Mouse (Mus musculus) midbrain, postnatal 0 days (tissue): Measurements from ENCODE around the gene Bicdl1. TPM values are rescaled to one million over a fixed set of nuclear protein-coding genes. Genes with fewer than 3 reads are reported as not detected.
A peak's percentile ranks its signal among the peaks of the same experiment; 100 is the strongest.

ENCODE experiments used
- ATAC-seq: fragments of 200-750 bp; cut with Nextera tagmentation; 2 replicates; pipeline ENCODE4 v1.8.0; 2017; ENCODE audit warnings: moderate number of reproducible peaks, mild to moderate bottlenecking, moderate TSS enrichment, moderate library complexity; ENCODE audit not compliant: low FRiP score
- DNase-seq: peaks from one replicate; pipeline ENCODE4 v3.0.0-alpha.2; 2015; ENCODE audit warnings: low spot score
- H3K27ac ChIP-seq: fragments of 300-500 bp; sonication (generic); 2 replicates; pipeline ENCODE4 v1.5.1; 2014; ENCODE audit warnings: low read depth, mild to moderate bottlenecking, low read length, mixed read lengths
- H3K27me3 ChIP-seq: fragments of 300-500 bp; sonication (generic); 2 replicates; pipeline ENCODE4 v1.6.1; 2014; ENCODE audit warnings: low read length, control low read depth, mixed read lengths; ENCODE audit not compliant: insufficient read depth
- H3K36me3 ChIP-seq: fragments of 300-500 bp; sonication (generic); 2 replicates; pipeline ENCODE4 v1.6.1; 2014; ENCODE audit warnings: low read length, control low read depth, mixed read lengths; ENCODE audit not compliant: insufficient read depth
- H3K4me1 ChIP-seq: fragments of 300-500 bp; sonication (generic); 2 replicates; pipeline ENCODE4 v1.6.1; 2014; ENCODE audit warnings: mild to moderate bottlenecking, control low read depth, antibody characterized with exemption, low read length, mixed read lengths; ENCODE audit not compliant: insufficient read depth
- H3K4me2 ChIP-seq: fragments of 300-500 bp; sonication (generic); 2 replicates; pipeline ENCODE4 v1.6.1; 2014; ENCODE audit warnings: low read depth, mild to moderate bottlenecking, low read length, mixed read lengths; ENCODE audit not compliant: poor library complexity, severe bottlenecking
- H3K4me3 ChIP-seq: fragments of 300-500 bp; sonication (generic); 2 replicates; pipeline ENCODE4 v1.5.1; 2014; ENCODE audit warnings: low read depth, mild to moderate bottlenecking, low read length, moderate library complexity
- H3K9ac ChIP-seq: fragments of 300-500 bp; sonication (generic); replicated peaks from 2 replicates; pipeline ENCODE4 v1.6.1; 2014; ENCODE audit warnings: mild to moderate bottlenecking, low read length, moderate library complexity, mixed read lengths; ENCODE audit not compliant: poor library complexity, severe bottlenecking
- H3K9me3 ChIP-seq: fragments of 300-500 bp; sonication (generic); 2 replicates; pipeline ENCODE4 v1.6.1; 2016; ENCODE audit warnings: low read length, control low read depth
- CTCF ChIP-seq: IDR thresholded peaks from 2 replicates; pipeline ENCODE4 v1.5.1; 2016; ENCODE audit warnings: antibody characterized with exemption, mild to moderate bottlenecking
- WGBS: fragments of 180-500 bp; shearing (Covaris S2); extraction: QIAGEN DNeasy Blood & Tissue Kit; methylation state at CpG from one replicate; pipeline ENCODE4 v1.1.7; 2014; 5-methylcytosine and 5-hydroxymethylcytosine counted together
- microRNA-seq: library from miRNA; unstranded; fragments of <30 nt; microRNA quantifications from one replicate; pipeline ENCODE4, GENCODE M21; 2016; ENCODE audit warnings: borderline number of aligned reads
- polyA plus RNA-seq: library from polyadenylated mRNA; unstranded; fragments of >200 nt; fragmentation: Nextera tagmentation; extraction: Ambion mirVana; gene quantifications from 2 replicates; pipeline ENCODE4 v1.2.1, GENCODE M21; 2015
- total RNA-seq: library from RNA; depleted of rRNA; stranded (reverse); fragments of >200 nt; gene quantifications from 2 replicates; pipeline ENCODE4 v1.2.3, GENCODE M21; 2014; rRNA removed

Gene Bicdl1
- total and polyA plus RNA-seq, 2 experiments from 2014 or later, result 34.4 to 185 TPM

DNA sequence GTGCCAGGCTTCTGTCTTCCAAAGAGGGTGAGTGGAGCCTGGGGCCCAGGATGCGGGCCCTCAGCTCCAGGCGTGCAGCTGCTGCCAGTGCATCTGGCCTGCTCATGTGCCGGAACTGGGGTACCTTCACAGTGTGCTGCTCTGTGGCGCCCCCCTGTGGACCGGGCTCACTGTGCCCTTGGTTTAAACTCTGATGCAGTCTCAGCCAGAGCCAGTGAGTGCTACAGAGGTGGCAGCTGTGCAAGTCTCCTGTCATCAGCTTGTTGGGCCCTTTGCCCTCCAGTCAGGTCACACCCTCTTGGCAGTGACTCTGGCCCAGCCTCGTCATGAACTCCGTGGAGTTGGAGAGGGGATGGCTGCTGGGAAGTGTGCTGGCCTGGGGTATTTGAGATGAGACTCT is 116.5 kb downstream of the Bicdl1 start:
- no peak for DNase-seq
- Histone ChIP-seq H3K4me2 (no peak overlapping the region), H3K4me3 (no peak overlapping the region), H3K27ac (no peak overlapping the region), H3K36me3 (peaks cover 95% of the 10 kb centered on the region), H3K27me3 (no peaks in the 10 kb centered on the region), H3K9ac (no peak overlapping the region), H3K4me1 (no peaks in the 10 kb centered on the region), H3K9me3 (no peaks in the 10 kb centered on the region)
- TF ChIP-seq CTCF, result peak; percentile 53
- 73% methylated on average over 7 of the region's 7 CpGs for WGBS
- no peak for ATAC-seq

DNA sequence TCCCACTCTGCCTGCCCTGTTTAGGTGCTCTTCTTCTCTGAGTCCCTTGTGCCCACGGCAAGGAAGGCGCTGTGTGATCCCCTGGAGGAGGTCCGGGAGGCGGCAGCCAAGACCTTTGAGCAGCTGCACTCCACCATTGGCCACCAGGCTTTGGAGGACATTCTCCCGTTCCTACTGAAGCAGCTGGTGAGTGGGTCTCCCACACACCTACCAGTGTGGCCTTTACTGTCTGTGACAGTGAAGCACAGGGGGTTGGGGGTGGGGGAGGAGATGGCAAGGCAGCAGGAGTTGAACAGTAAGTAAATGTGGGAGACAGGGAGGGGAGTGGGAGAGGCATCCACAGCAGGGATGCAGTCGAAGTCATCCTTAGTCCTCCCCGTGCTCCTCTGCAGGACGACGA is 118.1 kb downstream of the Bicdl1 start:
- Histone ChIP-seq H3K27me3 (no peaks in the 10 kb centered on the region), H3K36me3 (peaks cover 95% of the 10 kb centered on the region), H3K27ac (no peak overlapping the region), H3K9me3 (no peaks in the 10 kb centered on the region), H3K4me3 (no peak overlapping the region), H3K9ac (no peak overlapping the region), H3K4me1 (no peaks in the 10 kb centered on the region), H3K4me2 (no peak overlapping the region)
- 94% methylated on average over 9 of the region's 9 CpGs for WGBS
- DNase-seq (no peak), ATAC-seq (no peak)
- no peak for TF ChIP-seq CTCF

DNA sequence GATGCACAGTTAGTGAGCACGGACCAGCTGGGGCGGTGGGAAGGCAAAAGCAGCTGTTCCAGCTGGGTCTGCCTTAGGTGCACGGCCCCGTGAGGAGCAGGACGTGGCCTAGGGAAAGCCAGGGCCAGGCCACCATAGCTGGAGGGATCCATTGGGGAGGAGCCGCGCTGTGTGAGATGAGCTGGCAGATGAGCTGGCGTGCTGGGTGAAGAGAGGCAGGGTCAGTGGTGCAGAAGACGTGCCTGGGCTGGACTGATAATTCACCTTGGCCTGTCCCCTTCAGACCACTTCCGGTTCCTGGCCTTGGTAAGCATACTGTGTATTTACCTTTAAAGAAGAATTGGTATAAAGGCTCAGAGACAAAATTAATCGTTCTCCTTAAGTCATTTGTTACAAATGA is 119.9 kb downstream of the Bicdl1 start:
- Histone ChIP-seq H3K9ac (no peak overlapping the region), H3K4me1 (no peaks in the 10 kb centered on the region), H3K36me3 (peaks cover 88% of the 10 kb centered on the region), H3K9me3 (no peaks in the 10 kb centered on the region), H3K4me2 (no peak overlapping the region), H3K4me3 (no peak overlapping the region), H3K27ac (no peak overlapping the region), H3K27me3 (no peaks in the 10 kb centered on the region)
- ATAC-seq, result no peak
- no peak for DNase-seq
- 92% methylated on average over 11 of the region's 11 CpGs for WGBS
- no peak for TF ChIP-seq CTCF

DNA sequence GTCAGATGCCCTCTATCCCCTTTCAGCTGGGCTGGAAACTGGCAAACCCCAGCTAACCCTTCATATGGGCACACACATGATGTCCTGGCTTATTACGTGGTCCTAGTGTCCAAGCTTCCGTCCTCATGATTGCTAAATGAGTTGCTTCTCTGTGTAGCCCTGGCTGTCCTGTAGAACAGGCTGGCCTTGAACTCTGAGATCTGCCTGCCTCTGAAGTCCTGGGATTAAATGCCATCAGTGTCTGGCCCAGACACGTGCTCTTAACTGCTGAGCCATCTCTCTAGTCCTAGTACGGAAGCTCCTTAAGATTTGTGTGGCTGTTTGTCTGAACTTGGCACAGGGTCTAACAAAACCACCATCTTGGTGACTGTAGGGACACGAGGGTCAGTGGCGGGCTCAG is 127.9 kb downstream of the Bicdl1 start:
- no peaks in the 10 kb centered on the region for H3K27me3 ChIP-seq
- H3K9me3 ChIP-seq, result no peaks in the 10 kb centered on the region
- H3K4me2 ChIP-seq, result no peak overlapping the region
- peaks cover 72% of the 10 kb centered on the region for H3K36me3 ChIP-seq
- no peak overlapping the region for H3K27ac ChIP-seq
- H3K4me3 ChIP-seq, result no peak overlapping the region
- H3K4me1 ChIP-seq, result no peaks in the 10 kb centered on the region
- DNase-seq (no peak), ATAC-seq (no peak)
- H3K9ac ChIP-seq, result no peak overlapping the region
- WGBS, result 97% methylated on average over 6 of the region's 6 CpGs
- TF ChIP-seq CTCF, result no peak

Small RNA genes within 50 kb of the gene (microRNA-seq; reads per million reads assigned to microRNA genes)
- not detected for gene Mir7030

Other genes with a start within 250 kb of the Bicdl1 start
- gene Sirt4, start 246.9 kb downstream of the Bicdl1 start, total RNA-seq, result 19.5 and 25.6 TPM in 2 replicates
- 22.4 and 27.0 TPM in 2 replicates for gene Sirt4, start 246.9 kb downstream of the Bicdl1 start, polyA plus RNA-seq
- gene Pxn, start 224.9 kb downstream of the Bicdl1 start, total RNA-seq, result 34.6 and 39.4 TPM in 2 replicates
- 15.3 and 15.9 TPM in 2 replicates for gene Pxn, start 224.9 kb downstream of the Bicdl1 start, polyA plus RNA-seq
- 1,612 and 1,828 TPM in 2 replicates for gene Rplp0, start 172.2 kb downstream of the Bicdl1 start, total RNA-seq
- gene Rplp0, start 172.2 kb downstream of the Bicdl1 start, polyA plus RNA-seq, result 779 and 814 TPM in 2 replicates
- gene Gcn1l1, start 166.4 kb downstream of the Bicdl1 start, total RNA-seq, result 72.9 and 75.1 TPM in 2 replicates
- 24.7 and 26.6 TPM in 2 replicates for gene Gcn1l1, start 166.4 kb downstream of the Bicdl1 start, polyA plus RNA-seq
- gene Rab35, start 99.7 kb downstream of the Bicdl1 start, total RNA-seq, result 97.4 and 99.0 TPM in 2 replicates
- gene Rab35, start 99.7 kb downstream of the Bicdl1 start, polyA plus RNA-seq, result 23.0 and 24.5 TPM in 2 replicates
- gene Cit, start 113.7 kb upstream of the Bicdl1 start, total RNA-seq, result 34.7 and 39.2 TPM in 2 replicates
- 31.6 and 35.9 TPM in 2 replicates for gene Cit, start 113.7 kb upstream of the Bicdl1 start, polyA plus RNA-seq